Mouse (Mus musculus): ENCODE data around the gene Abhd6. TPM values are rescaled to one million over a fixed set of nuclear protein-coding genes. Genes with fewer than 3 reads are reported as not detected.

Gene Abhd6
- polyA plus RNA-seq, 1 experiment from 2014 or later, result 36.1 TPM

GRCm38 (mm10) chr14:8020011-8020410 lies 17.3 kb downstream of the Abhd6 start:
- no peaks in the 10 kb centered on the region for H3K27me3 ChIP-seq
- no peak overlapping the region for H3K4me2 ChIP-seq
- no peak overlapping the region for H3K9ac ChIP-seq
- H3K4me1 ChIP-seq (replicated peaks), result no peaks in the 10 kb centered on the region
- WGBS, result 94% methylated on average over 1 of the region's 1 CpGs
- no peaks in the 10 kb centered on the region for H3K36me3 ChIP-seq
- no peak for ATAC-seq (ENCODE audit: low FRiP score, low read depth)
- H3K9me3 ChIP-seq, result no peaks in the 10 kb centered on the region
- no peak overlapping the region for H3K27ac ChIP-seq (replicated peaks)
- H3K4me3 ChIP-seq, result no peak overlapping the region

- 89% methylated on average over 7 of the region's 7 CpGs for WGBS
- no peak for ATAC-seq (ENCODE audit: low FRiP score, low read depth)
- H3K9ac ChIP-seq, result no peak overlapping the region
Observed at GRCm38 (mm10) chr14:8020546-8020945, 17.8 kb downstream of the Abhd6 start.

GRCm38 (mm10) chr14:8024469-8024868 lies 21.8 kb downstream of the Abhd6 start:
- no peak overlapping the region for H3K9ac ChIP-seq
- H3K4me2 ChIP-seq, result no peak overlapping the region
- H3K9me3 ChIP-seq, result no peaks in the 10 kb centered on the region
- no peaks in the 10 kb centered on the region for H3K4me1 ChIP-seq (replicated peaks)
- H3K27me3 ChIP-seq, result no peaks in the 10 kb centered on the region
- no peak overlapping the region for H3K27ac ChIP-seq (replicated peaks)
- H3K36me3 ChIP-seq, result no peaks in the 10 kb centered on the region
- WGBS, result 52% methylated on average over 6 of the region's 6 CpGs
- no peak for ATAC-seq (ENCODE audit: low FRiP score, low read depth)
- no peak overlapping the region for H3K4me3 ChIP-seq

More at GRCm38 (mm10) chr14:8020546-8020945, 17.8 kb downstream of the Abhd6 start:
- H3K27ac ChIP-seq (replicated peaks), result no peak overlapping the region
- no peaks in the 10 kb centered on the region for H3K36me3 ChIP-seq
- H3K4me3 ChIP-seq, result no peak overlapping the region
- no peak overlapping the region for H3K4me2 ChIP-seq
- H3K27me3 ChIP-seq, result no peaks in the 10 kb centered on the region
- H3K9me3 ChIP-seq, result no peaks in the 10 kb centered on the region
- no peaks in the 10 kb centered on the region for H3K4me1 ChIP-seq (replicated peaks)

- no peak for ATAC-seq (ENCODE audit: low FRiP score, low read depth)
- H3K4me2 ChIP-seq, result no peak overlapping the region
- H3K4me3 ChIP-seq, result no peak overlapping the region
- no peaks in the 10 kb centered on the region for H3K9me3 ChIP-seq
- no peaks in the 10 kb centered on the region for H3K4me1 ChIP-seq (replicated peaks)
- no peak overlapping the region for H3K9ac ChIP-seq
- 92% methylated on average over 10 of the region's 10 CpGs for WGBS
- H3K27me3 ChIP-seq, result no peaks in the 10 kb centered on the region
- no peaks in the 10 kb centered on the region for H3K36me3 ChIP-seq
- H3K27ac ChIP-seq (replicated peaks), result no peak overlapping the region
Observed at GRCm38 (mm10) chr14:8024936-8025335, 22.2 kb downstream of the Abhd6 start.

- no peaks in the 10 kb centered on the region for H3K4me1 ChIP-seq (replicated peaks)
- no peak for ATAC-seq (ENCODE audit: low FRiP score, low read depth)
- WGBS, result 84% methylated on average over 10 of the region's 10 CpGs
Observed at GRCm38 (mm10) chr14:8026769-8027531, 24.2 kb downstream of the Abhd6 start.

GRCm38 (mm10) chr14:8028086-8028485 lies 25.4 kb downstream of the Abhd6 start:
- H3K4me2 ChIP-seq, result no peak overlapping the region
- no peaks in the 10 kb centered on the region for H3K27me3 ChIP-seq
- WGBS, result 93% methylated on average over 5 of the region's 5 CpGs
- no peak overlapping the region for H3K27ac ChIP-seq (replicated peaks)
- 0 out of 2 replicates have a peak, but pooled peaks cover 3% of the 10 kb centered on the region for H3K4me1 ChIP-seq (replicated peaks)
- H3K9ac ChIP-seq, result no peak overlapping the region
- no peak overlapping the region for H3K4me3 ChIP-seq
- H3K9me3 ChIP-seq, result no peaks in the 10 kb centered on the region
- ATAC-seq (ENCODE audit: low FRiP score, low read depth), result no peak
- H3K36me3 ChIP-seq, result no peaks in the 10 kb centered on the region

More at GRCm38 (mm10) chr14:8026769-8027531, 24.2 kb downstream of the Abhd6 start:
- Histone ChIP-seq H3K36me3 (no peaks in the 10 kb centered on the region), H3K27ac (replicated peaks) (no peak overlapping the region), H3K9ac (no peak overlapping the region), H3K4me3 (no peak overlapping the region), H3K9me3 (no peaks in the 10 kb centered on the region), H3K4me2 (no peak overlapping the region), H3K27me3 (no peaks in the 10 kb centered on the region)

GRCm38 (mm10) chr14:8029752-8030151 lies 27.1 kb downstream of the Abhd6 start:
- H3K4me2 ChIP-seq, result no peak overlapping the region
- H3K9me3 ChIP-seq, result no peaks in the 10 kb centered on the region
- no peak overlapping the region for H3K9ac ChIP-seq
- no peak overlapping the region for H3K4me3 ChIP-seq
- H3K27ac ChIP-seq (replicated peaks), result no peak overlapping the region
- no peaks in the 10 kb centered on the region for H3K27me3 ChIP-seq
- H3K36me3 ChIP-seq, result no peaks in the 10 kb centered on the region
- 0 out of 2 replicates have a peak, but pooled peaks cover 3% of the 10 kb centered on the region for H3K4me1 ChIP-seq (replicated peaks)
- WGBS, result 91% methylated on average over 1 of the region's 1 CpGs
- no peak for ATAC-seq (ENCODE audit: low FRiP score, low read depth)

- Histone ChIP-seq H3K36me3 (no peaks in the 10 kb centered on the region), H3K4me3 (no peak overlapping the region), H3K4me2 (no peak overlapping the region), H3K27me3 (no peaks in the 10 kb centered on the region), H3K27ac (replicated peaks) (no peak overlapping the region), H3K9me3 (no peaks in the 10 kb centered on the region), H3K4me1 (replicated peaks) (0 out of 2 replicates have a peak, but pooled peaks cover 3% of the 10 kb centered on the region), H3K9ac (no peak overlapping the region)
- 46% methylated on average over 4 of the region's 4 CpGs for WGBS
- no peak for ATAC-seq (ENCODE audit: low FRiP score, low read depth)
Observed at GRCm38 (mm10) chr14:8030535-8030934, 27.8 kb downstream of the Abhd6 start.

- Histone ChIP-seq H3K36me3 (no peaks in the 10 kb centered on the region), H3K27me3 (no peaks in the 10 kb centered on the region), H3K4me1 (replicated peaks) (0 out of 2 replicates have a peak, but pooled peaks cover 3% of the 10 kb centered on the region), H3K27ac (replicated peaks) (peak overlapping the region; percentile 45), H3K4me2 (no peak overlapping the region), H3K9me3 (no peaks in the 10 kb centered on the region), H3K9ac (no peak overlapping the region), H3K4me3 (no peak overlapping the region)
- ATAC-seq (ENCODE audit: low FRiP score, low read depth), result peak; percentile 51
- WGBS, result 64% methylated on average over 13 of the region's 13 CpGs
Observed at GRCm38 (mm10) chr14:8032087-8032944, 29.6 kb downstream of the Abhd6 start.

- no peak for ATAC-seq (ENCODE audit: low FRiP score, low read depth)
- H3K27me3 ChIP-seq, result no peaks in the 10 kb centered on the region
- H3K4me1 ChIP-seq (replicated peaks), result 0 out of 2 replicates have a peak, but pooled peaks cover 3% of the 10 kb centered on the region
- no peaks in the 10 kb centered on the region for H3K9me3 ChIP-seq
- H3K4me2 ChIP-seq, result no peak overlapping the region
- 80% methylated on average over 5 of the region's 5 CpGs for WGBS
- H3K9ac ChIP-seq, result no peak overlapping the region
- no peak overlapping the region for H3K4me3 ChIP-seq
- no peaks in the 10 kb centered on the region for H3K36me3 ChIP-seq
- no peak overlapping the region for H3K27ac ChIP-seq (replicated peaks)
Observed at GRCm38 (mm10) chr14:8034561-8034960, 31.9 kb downstream of the Abhd6 start.

- Histone ChIP-seq H3K27ac (replicated peaks) (no peak overlapping the region), H3K4me3 (no peak overlapping the region), H3K4me2 (no peak overlapping the region), H3K9ac (no peak overlapping the region), H3K27me3 (no peaks in the 10 kb centered on the region), H3K9me3 (no peaks in the 10 kb centered on the region), H3K4me1 (replicated peaks) (0 out of 2 replicates have a peak, but pooled peaks cover 3% of the 10 kb centered on the region), H3K36me3 (peaks cover 4% of the 10 kb centered on the region; the same call in 1 of the 2 replicates)
- ATAC-seq (ENCODE audit: low FRiP score, low read depth), result no peak
- 87% methylated on average over 6 of the region's 6 CpGs for WGBS
Observed at GRCm38 (mm10) chr14:8035951-8036350, 33.2 kb downstream of the Abhd6 start.

GRCm38 (mm10) chr14:8036406-8036805 lies 33.7 kb downstream of the Abhd6 start:
- H3K9me3 ChIP-seq, result no peaks in the 10 kb centered on the region
- H3K4me2 ChIP-seq, result no peak overlapping the region
- peaks cover 5% of the 10 kb centered on the region; the same call in 1 of the 2 replicates for H3K36me3 ChIP-seq
- H3K9ac ChIP-seq, result no peak overlapping the region
- ATAC-seq (ENCODE audit: low FRiP score, low read depth), result no peak
- no peak overlapping the region for H3K27ac ChIP-seq (replicated peaks)
- 0 out of 2 replicates have a peak, but pooled peaks cover 3% of the 10 kb centered on the region for H3K4me1 ChIP-seq (replicated peaks)
- 85% methylated on average over 5 of the region's 5 CpGs for WGBS
- no peaks in the 10 kb centered on the region for H3K27me3 ChIP-seq
- no peak overlapping the region for H3K4me3 ChIP-seq

Data from hindbrain, embryonic 15.5 days (tissue).